Mouse (Mus musculus) kidney, embryonic 16.5 days (tissue): ENCODE measurements around the gene Rnase12. TPM values are rescaled to one million over a fixed set of nuclear protein-coding genes. Genes with fewer than 3 reads are reported as not detected.

Experiments
- ATAC-seq: fragments of 200-750 bp; cut with Nextera tagmentation; 2 replicates; pipeline ENCODE4 v1.8.0; 2017; ENCODE audit warnings: moderate TSS enrichment; ENCODE audit not compliant: low FRiP score, low TSS enrichment
- H3K27ac ChIP-seq: fragments of 300-500 bp; sonication (generic); 2 replicates; pipeline ENCODE4 v1.5.1; 2014; ENCODE audit warnings: low read length
- H3K27me3 ChIP-seq: fragments of 300-500 bp; sonication (generic); 2 replicates; pipeline ENCODE4 v1.6.1; 2014; ENCODE audit warnings: low read length, control low read depth, mixed read lengths; ENCODE audit not compliant: insufficient read depth
- H3K36me3 ChIP-seq: fragments of 300-500 bp; sonication (generic); 2 replicates; pipeline ENCODE4 v1.6.1; 2014; ENCODE audit warnings: low read length, control low read depth, mixed read lengths; ENCODE audit not compliant: insufficient read depth
- H3K4me1 ChIP-seq: fragments of 300-500 bp; sonication (generic); 2 replicates; pipeline ENCODE4 v1.6.1; 2014; ENCODE audit warnings: low read length, control low read depth, mixed read lengths; ENCODE audit not compliant: insufficient read depth
- H3K4me2 ChIP-seq: fragments of 300-500 bp; sonication (generic); replicated peaks from 2 replicates; pipeline ENCODE4 v1.6.1; 2014; ENCODE audit warnings: low read depth, low read length
- H3K4me3 ChIP-seq: fragments of 300-500 bp; sonication (generic); 2 replicates; pipeline ENCODE4 v1.5.1; 2014; ENCODE audit warnings: mild to moderate bottlenecking, low read length
- H3K9ac ChIP-seq: fragments of 300-500 bp; sonication (generic); replicated peaks from 2 replicates; pipeline ENCODE4 v1.6.1; 2014; ENCODE audit warnings: low read length
- H3K9me3 ChIP-seq: fragments of 300-500 bp; sonication (generic); 2 replicates; pipeline ENCODE4 v1.6.1; 2016; ENCODE audit warnings: low read length, control low read depth
- WGBS: fragments of 180-500 bp; shearing (Covaris S2); extraction: QIAGEN DNeasy Blood & Tissue Kit; methylation state at CpG from one replicate; pipeline ENCODE4 v1.1.7; 2014; 5-methylcytosine and 5-hydroxymethylcytosine counted together
- polyA plus RNA-seq: library from polyadenylated mRNA; unstranded; fragments of >200 nt; fragmentation: Nextera tagmentation; extraction: Ambion mirVana; gene quantifications from 2 replicates; pipeline ENCODE4 v1.2.1, GENCODE M21; 2015

Rnase12 gene
- polyA plus RNA-seq, 1 experiment from 2014 or later: 9.0 TPM

GRCm38 (mm10) chr14:51007914-51008713 is 49.3 kb downstream of the Rnase12 start:
- Histone ChIP-seq H3K27me3 (no peaks in the 10 kb centered on the region), H3K27ac (peak overlapping the region; percentile 47), H3K9me3 (no peaks in the 10 kb centered on the region), H3K4me3 (no peak overlapping the region), H3K36me3 (no peaks in the 10 kb centered on the region), H3K4me1 (no peaks in the 10 kb centered on the region; the same call in 1 of the 2 replicates), H3K9ac (no peak overlapping the region), H3K4me2 (no peak overlapping the region)
- ATAC-seq: peak; percentile 46; the same call in 1 of the 2 replicates
- 76% methylated on average over 13 of the region's 13 CpGs for WGBS

- no peaks in the 10 kb centered on the region for H3K27me3 ChIP-seq
- WGBS: 88% methylated on average over 8 of the region's 8 CpGs
- no peaks in the 10 kb centered on the region; the same call in 1 of the 2 replicates for H3K4me1 ChIP-seq
- no peak within 1 kb of the TSS for H3K4me2 ChIP-seq
- no peaks in the 10 kb centered on the region for H3K9me3 ChIP-seq
- H3K36me3 ChIP-seq: no peaks in the 10 kb centered on the region
- H3K4me3 ChIP-seq: no peak within 1 kb of the TSS
- no peak within 1 kb of the TSS for H3K9ac ChIP-seq
- peak within 1 kb of the TSS; percentile 47 for H3K27ac ChIP-seq
- ATAC-seq: no peak
Observed at GRCm38 (mm10) chr14:51007152-51007801, 50.2 kb downstream of the Rnase12 start, which contains the start of gene Rnase10. TSS of gene Rnase10 (plus strand) at chr14:51007751.

Other genes with a start within 250 kb of the Rnase12 start
- gene Ccnb1ip1, start 249.9 kb downstream of the Rnase12 start, polyA plus RNA-seq: not detected in 2 replicates
- 61.8 and 70.2 TPM in 2 replicates for gene Parp2, start 249.8 kb downstream of the Rnase12 start, polyA plus RNA-seq
- gene Tep1, start 187.1 kb downstream of the Rnase12 start, polyA plus RNA-seq: 9.6 and 10.2 TPM in 2 replicates
- gene Klhl33, start 160.2 kb downstream of the Rnase12 start, polyA plus RNA-seq: 0.27 and 0.41 TPM in 2 replicates
- gene Osgep, start 132.8 kb downstream of the Rnase12 start, polyA plus RNA-seq: 176 and 196 TPM in 2 replicates
- 276 and 285 TPM in 2 replicates for gene Apex1, start 132.7 kb downstream of the Rnase12 start, polyA plus RNA-seq
- gene Pip4p1, start 126.8 kb downstream of the Rnase12 start, polyA plus RNA-seq: 57.7 and 60.8 TPM in 2 replicates
- gene Pnp, start 126.6 kb downstream of the Rnase12 start, polyA plus RNA-seq: 78.2 and 79.3 TPM in 2 replicates
- gene Gm49342, start 113.1 kb downstream of the Rnase12 start, polyA plus RNA-seq: not detected in 2 replicates
- gene Pnp2, start 101.7 kb downstream of the Rnase12 start, polyA plus RNA-seq: 0.66 TPM in 1 of 2 replicates, not detected in the other
- not detected in 2 replicates for gene Rnase10, start 49.9 kb downstream of the Rnase12 start, polyA plus RNA-seq
- 0.14 and 0.30 TPM in 2 replicates for gene Rnase9, start 15.8 kb downstream of the Rnase12 start, polyA plus RNA-seq
- 0.44 TPM in 1 of 2 replicates, not detected in the other for gene Rnase11, start 7.5 kb downstream of the Rnase12 start, polyA plus RNA-seq
- not detected in 2 replicates for gene Olfr750, start 16.8 kb upstream of the Rnase12 start, polyA plus RNA-seq
- 45.5 and 47.7 TPM in 2 replicates for gene Rnase4, start 33.4 kb upstream of the Rnase12 start, polyA plus RNA-seq
- 8.6 and 8.9 TPM in 2 replicates for gene Ang, start 33.5 kb upstream of the Rnase12 start, polyA plus RNA-seq
- gene Eddm3b, start 56.8 kb upstream of the Rnase12 start, polyA plus RNA-seq: 1.5 and 2.2 TPM in 2 replicates
- 0.64 and 0.89 TPM in 2 replicates for gene Rnase6, start 66.2 kb upstream of the Rnase12 start, polyA plus RNA-seq
- 0.26 and 0.66 TPM in 2 replicates for gene Rnase1, start 89.1 kb upstream of the Rnase12 start, polyA plus RNA-seq
- gene Rnase2b, start 104.6 kb upstream of the Rnase12 start, polyA plus RNA-seq: not detected in 2 replicates
- not detected in 2 replicates for gene Ang2, start 141.5 kb upstream of the Rnase12 start, polyA plus RNA-seq
- gene Ear14, start 145.7 kb upstream of the Rnase12 start, polyA plus RNA-seq: not detected in 2 replicates
- gene Rnase2a, start 198.5 kb upstream of the Rnase12 start, polyA plus RNA-seq: not detected in 2 replicates